ENCODE assay signal across 17 mouse cellular contexts in the genomic region with DNA sequence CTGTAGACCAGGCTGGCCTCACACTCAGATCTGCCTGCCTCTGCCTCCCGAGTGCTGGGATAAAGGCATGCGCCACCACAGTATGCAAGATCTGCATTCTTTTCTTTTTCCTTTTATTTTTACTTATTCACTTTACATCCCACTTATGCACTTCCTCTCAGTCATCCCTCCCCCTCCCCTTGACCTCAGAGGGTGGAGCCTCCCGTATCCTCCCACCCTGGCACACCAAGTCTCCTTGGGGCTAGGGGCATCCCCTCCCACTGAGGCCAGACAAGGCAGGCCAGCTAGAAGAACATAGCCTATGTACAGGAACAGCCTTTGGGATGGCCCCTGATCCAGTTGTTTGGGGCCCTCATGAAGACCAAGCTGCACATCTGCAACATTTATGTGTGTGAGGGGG. TPM values are rescaled to one million over a fixed set of nuclear protein-coding genes. Genes with fewer than 3 reads are reported as not detected.
DNase-seq lines count a peak whose midpoint lies in the region; ATAC-seq and TF ChIP-seq lines count a peak whose summit lies in the region.
"Had no signal": no experiment of that assay in that cellular context is flagged by ENCODE, and none has a peak within 500 bp of the region (broad histone marks: within the 10 kb centered on the region; RNA-seq: fewer than 3 reads in every experiment).

No protein-coding gene starts in this region.

- TF ChIP-seq EP300 in stomach, postnatal 0 days (optimal IDR thresholded peaks at IDR 0.05), result no peak

- no peak overlapping the region for H3K4me3 ChIP-seq in kidney, postnatal 0 days (replicated peaks; ENCODE audit: low read depth, low read length)
- H3K4me3 ChIP-seq in stomach, embryonic 16.5 days (replicated peaks; ENCODE audit: low read length), result no peak overlapping the region
- no peak overlapping the region for H3K4me3 ChIP-seq in stomach, postnatal 0 days (ENCODE audit: low read depth, low read length)
- H3K4me3 ChIP-seq: embryonic facial prominence, embryonic 15.5 days; heart, adult 2 months had no signal

- WGBS in kidney, postnatal 0 days, result 65% methylated on average over 3 of the region's 3 CpGs
- 69% methylated on average over 3 of the region's 3 CpGs for WGBS in stomach, embryonic 16.5 days
- WGBS in stomach, postnatal 0 days, result 66% methylated on average over 3 of the region's 3 CpGs

- H3K9ac ChIP-seq in kidney, postnatal 0 days (ENCODE audit: low read depth, low read length), result no peak overlapping the region
- no peak overlapping the region for H3K9ac ChIP-seq in stomach, embryonic 16.5 days (ENCODE audit: low read length)
- H3K9ac ChIP-seq in stomach, postnatal 0 days (ENCODE audit: low read length), result no peak overlapping the region
- H3K9ac ChIP-seq: embryonic facial prominence, embryonic 15.5 days; lung, embryonic 14.5 days had no signal

- peak overlapping the region; percentile 34; the same call in 1 of the 2 replicates for H3K27ac ChIP-seq in kidney, postnatal 0 days
- peak overlapping the region; percentile 63; the same call in 1 of the 2 replicates for H3K27ac ChIP-seq in stomach, embryonic 16.5 days (ENCODE audit: low read length)
- no peak overlapping the region for H3K27ac ChIP-seq in stomach, postnatal 0 days (replicated peaks)
- H3K27ac ChIP-seq: embryonic facial prominence, embryonic 15.5 days; heart, adult 2 months; hindbrain, postnatal 0 days had no signal

- H3K4me2 ChIP-seq in kidney, postnatal 0 days (ENCODE audit: low read length), result no peak overlapping the region
- no peak overlapping the region for H3K4me2 ChIP-seq in stomach, embryonic 16.5 days (ENCODE audit: low read depth, low read length)
- no peak overlapping the region for H3K4me2 ChIP-seq in stomach, postnatal 0 days (replicated peaks; ENCODE audit: low read depth)
- H3K4me2 ChIP-seq: embryonic facial prominence, embryonic 15.5 days; lung, embryonic 14.5 days; midbrain, embryonic 11.5 days had no signal

- no peaks in the 10 kb centered on the region for H3K9me3 ChIP-seq in kidney, postnatal 0 days (replicated peaks; ENCODE audit: low read length)
- no peaks in the 10 kb centered on the region for H3K9me3 ChIP-seq in stomach, embryonic 16.5 days (replicated peaks; ENCODE audit: control insufficient read depth, low read length)
- H3K9me3 ChIP-seq in stomach, postnatal 0 days (ENCODE audit: control insufficient read depth, low read length), result no peaks in the 10 kb centered on the region
- H3K9me3 ChIP-seq: embryonic facial prominence, embryonic 15.5 days had no signal

- no peak for TF ChIP-seq CTCF in kidney, postnatal 0 days (IDR thresholded peaks at IDR 0.05; ENCODE audit: low read depth)
- no peak for TF ChIP-seq CTCF in stomach, postnatal 0 days (IDR thresholded peaks at IDR 0.05; ENCODE audit: low read depth)

- no peak for DNase-seq in kidney, postnatal 0 days (ENCODE audit: low spot score)
- no peak for DNase-seq in kidney, adult 8-10 months
- no peak for DNase-seq in stomach, postnatal 0 days (ENCODE audit: low spot score)
- peak; percentile 49 for DNase-seq in thymus, postnatal 25 days
- DNase-seq in kidney, adult 18-20 months, result no peak
- DNase-seq: cerebellum, postnatal 25 days; heart, postnatal 14 days; kidney, postnatal 14 days; lung, embryonic 14.5 days had no signal

- peaks cover 36% of the 10 kb centered on the region for H3K4me1 ChIP-seq in kidney, postnatal 0 days (replicated peaks; ENCODE audit: insufficient read depth, low read length)
- peaks cover 76% of the 10 kb centered on the region for H3K4me1 ChIP-seq in stomach, embryonic 16.5 days (ENCODE audit: control insufficient read depth, insufficient read depth, low read length)
- H3K4me1 ChIP-seq in stomach, postnatal 0 days (replicated peaks; ENCODE audit: control insufficient read depth, insufficient read depth), result peaks cover 10% of the 10 kb centered on the region

- no peaks in the 10 kb centered on the region for H3K27me3 ChIP-seq in kidney, postnatal 0 days (ENCODE audit: insufficient read depth, low read length)
- H3K27me3 ChIP-seq in stomach, embryonic 16.5 days (ENCODE audit: control insufficient read depth, insufficient read depth, low read length), result no peaks in the 10 kb centered on the region
- H3K27me3 ChIP-seq in stomach, postnatal 0 days (ENCODE audit: control insufficient read depth, insufficient read depth, low read length), result no peaks in the 10 kb centered on the region
- H3K27me3 ChIP-seq: embryonic facial prominence, embryonic 15.5 days had no signal

- no peak for ATAC-seq in kidney, postnatal 0 days (replicated peaks; ENCODE audit: low FRiP score, low read depth)
- ATAC-seq in stomach, embryonic 16.5 days (ENCODE audit: insufficient read depth, low FRiP score), result no peak
- no peak for ATAC-seq in stomach, postnatal 0 days (ENCODE audit: low FRiP score, low TSS enrichment)
- peak; percentile 44 for ATAC-seq in granulocyte monocyte progenitor cell, adult 5-6 weeks (replicated peaks; ENCODE audit: poor library complexity, severe bottlenecking)
- ATAC-seq in erythroblast, adult 5-6 weeks (replicated peaks; ENCODE audit: low FRiP score, poor library complexity, severe bottlenecking), result no peak
- ATAC-seq: forebrain, embryonic 14.5 days; hindbrain, postnatal 0 days had no signal

- no peaks in the 10 kb centered on the region for H3K36me3 ChIP-seq in kidney, postnatal 0 days (ENCODE audit: insufficient read depth, low read length)
- 0 out of 2 replicates have a peak, but pooled peaks cover 6% of the 10 kb centered on the region for H3K36me3 ChIP-seq in stomach, embryonic 16.5 days (ENCODE audit: control insufficient read depth, insufficient read depth, low read length)
- H3K36me3 ChIP-seq in stomach, postnatal 0 days (ENCODE audit: control insufficient read depth, insufficient read depth, low read length), result no peaks in the 10 kb centered on the region
- H3K36me3 ChIP-seq: embryonic facial prominence, embryonic 15.5 days had no signal

RNA-seq across cellular contexts. Expression of gene Tet3, which starts 41.4 kb away (rescaled TPM):
- 32.3 and 33.0 TPM in 2 replicates for polyA plus RNA-seq in kidney, postnatal 0 days (2015; fragmentation: Nextera tagmentation; extraction: Ambion mirVana)
- polyA plus RNA-seq in stomach, embryonic 16.5 days (2015; fragmentation: Nextera tagmentation; extraction: Ambion mirVana), result 34.5 and 44.2 TPM in 2 replicates
- 21.4 and 22.7 TPM in 2 replicates for polyA plus RNA-seq in stomach, postnatal 0 days (2015; fragmentation: Nextera tagmentation; extraction: Ambion mirVana)
- 35.6 and 46.9 TPM in 2 replicates for total RNA-seq in granulocyte monocyte progenitor cell, adult 5-6 weeks (2014; fragmentation: Nextera tagmentation)
- 13.4 and 17.5 TPM in 2 replicates for total RNA-seq in granulocyte monocyte progenitor cell, adult 5-6 weeks (2017)
- 29.6 and 35.1 TPM in 2 replicates for total RNA-seq in erythroblast, adult 5-6 weeks (2015; ENCODE audit: low replicate concordance)
- total RNA-seq in erythroblast, adult 5-6 weeks (2017; ENCODE audit: low replicate concordance), result 24.9 and 25.5 TPM in 2 replicates
